Mouse (Mus musculus) neural tube, embryonic 13.5 days (tissue): ENCODE data around the gene Dqx1. TPM values are rescaled to one million over a fixed set of nuclear protein-coding genes. Genes with fewer than 3 reads are reported as not detected.

Experiments used
- ATAC-seq: fragments of 200-750 bp; cut with Nextera tagmentation; 2 replicates; pipeline ENCODE4 v1.8.0; 2017; ENCODE audit warnings: low read depth, mild to moderate bottlenecking, moderate TSS enrichment, moderate library complexity
- H3K27ac ChIP-seq: fragments of 300-500 bp; sonication (generic); replicated peaks from 2 replicates; pipeline ENCODE4 v1.5.1; 2015; ENCODE audit warnings: moderate library complexity, mild to moderate bottlenecking, inconsistent platforms
- H3K27me3 ChIP-seq: fragments of 300-500 bp; sonication (generic); 2 replicates; pipeline ENCODE4 v1.6.1; 2015; ENCODE audit warnings: mild to moderate bottlenecking, inconsistent platforms
- H3K36me3 ChIP-seq: fragments of 300-500 bp; sonication (generic); 2 replicates; pipeline ENCODE4 v1.6.1; 2015; ENCODE audit warnings: mild to moderate bottlenecking, inconsistent platforms
- H3K4me1 ChIP-seq: fragments of 300-500 bp; sonication (generic); replicated peaks from 2 replicates; pipeline ENCODE4 v1.6.1; 2015; ENCODE audit warnings: inconsistent platforms
- H3K4me2 ChIP-seq: fragments of 300-500 bp; sonication (generic); 2 replicates; pipeline ENCODE4 v1.6.1; 2015; ENCODE audit warnings: inconsistent platforms, mild to moderate bottlenecking, moderate library complexity
- H3K4me3 ChIP-seq: fragments of 300-500 bp; sonication (generic); 2 replicates; pipeline ENCODE4 v1.5.1; 2015; ENCODE audit warnings: mild to moderate bottlenecking, inconsistent platforms
- H3K9ac ChIP-seq: fragments of 300-500 bp; sonication (generic); 2 replicates; pipeline ENCODE4 v1.6.1; 2015; ENCODE audit warnings: moderate library complexity, mild to moderate bottlenecking, inconsistent platforms
- H3K9me3 ChIP-seq: fragments of 300-500 bp; sonication (generic); 2 replicates; pipeline ENCODE4 v1.6.1; 2016; ENCODE audit warnings: inconsistent platforms
- WGBS: fragments of 180-500 bp; shearing (Covaris S2); methylation state at CpG from one replicate; pipeline ENCODE4 v1.1.7; 2015; 5-methylcytosine and 5-hydroxymethylcytosine counted together
- polyA plus RNA-seq: library from polyadenylated mRNA; unstranded; fragments of >200 nt; fragmentation: Nextera tagmentation; extraction: Ambion mirVana; gene quantifications from 2 replicates; pipeline ENCODE4 v1.2.1, GENCODE M21; 2015

Gene Dqx1
- polyA plus RNA-seq, 1 experiment from 2014 or later = 1.0 TPM

DNA sequence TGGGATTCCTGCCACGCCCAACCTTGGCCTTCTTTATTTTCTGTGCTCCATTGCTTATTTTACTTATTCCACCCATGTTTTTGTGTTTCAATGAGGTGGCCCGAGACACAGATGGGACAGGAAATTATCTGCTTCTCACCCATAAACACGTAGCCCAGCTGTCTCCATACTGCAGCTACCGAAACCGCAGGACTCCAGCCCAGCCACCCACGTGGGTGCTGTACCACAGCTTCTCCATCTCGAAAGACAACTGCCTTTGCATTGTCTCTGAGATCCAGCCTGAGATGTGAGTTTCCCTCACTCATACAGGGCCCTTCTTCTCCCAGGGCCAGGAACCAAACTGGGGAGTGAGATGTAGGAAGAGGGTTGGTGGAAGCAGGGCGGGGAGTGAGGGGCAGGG is 8.4 kb downstream of the Dqx1 start:
- no peaks in the 10 kb centered on the region for H3K36me3 ChIP-seq
- no peak overlapping the region for H3K4me3 ChIP-seq
- no peak overlapping the region for H3K27ac ChIP-seq
- 49% methylated on average over 8 of the region's 8 CpGs for WGBS
- H3K9me3 ChIP-seq = no peaks in the 10 kb centered on the region
- H3K9ac ChIP-seq = no peak overlapping the region
- ATAC-seq = no peak
- H3K27me3 ChIP-seq = peaks cover 100% of the 10 kb centered on the region
- H3K4me2 ChIP-seq = no peak overlapping the region
- H3K4me1 ChIP-seq = peaks cover 19% of the 10 kb centered on the region

DNA sequence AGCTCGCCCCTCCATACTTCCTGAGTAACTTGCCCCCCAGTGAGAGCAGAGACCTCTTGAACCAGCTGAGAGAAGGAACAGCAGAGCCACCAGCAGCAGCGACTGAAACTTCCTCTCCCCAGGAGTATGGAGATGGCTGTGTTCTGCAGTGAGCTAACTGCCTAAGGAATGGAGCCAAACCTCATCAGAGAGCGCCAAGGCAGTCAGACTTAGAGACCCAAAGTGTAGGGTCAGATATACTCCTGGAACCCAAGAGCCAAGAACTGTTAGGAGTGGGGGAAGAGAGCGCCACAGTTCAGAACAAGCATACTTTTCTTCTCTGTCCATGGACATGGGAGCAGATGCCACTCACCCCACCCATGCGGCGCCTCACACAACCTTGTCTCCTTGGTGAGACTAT is 8.8 kb downstream of the Dqx1 start:
- Histone ChIP-seq H3K4me1 (peaks cover 23% of the 10 kb centered on the region), H3K27me3 (peaks cover 100% of the 10 kb centered on the region), H3K4me2 (no peak overlapping the region), H3K27ac (no peak overlapping the region), H3K36me3 (no peaks in the 10 kb centered on the region), H3K4me3 (no peak overlapping the region), H3K9ac (no peak overlapping the region), H3K9me3 (no peaks in the 10 kb centered on the region)
- 35% methylated on average over 6 of the region's 6 CpGs for WGBS
- no peak for ATAC-seq

DNA sequence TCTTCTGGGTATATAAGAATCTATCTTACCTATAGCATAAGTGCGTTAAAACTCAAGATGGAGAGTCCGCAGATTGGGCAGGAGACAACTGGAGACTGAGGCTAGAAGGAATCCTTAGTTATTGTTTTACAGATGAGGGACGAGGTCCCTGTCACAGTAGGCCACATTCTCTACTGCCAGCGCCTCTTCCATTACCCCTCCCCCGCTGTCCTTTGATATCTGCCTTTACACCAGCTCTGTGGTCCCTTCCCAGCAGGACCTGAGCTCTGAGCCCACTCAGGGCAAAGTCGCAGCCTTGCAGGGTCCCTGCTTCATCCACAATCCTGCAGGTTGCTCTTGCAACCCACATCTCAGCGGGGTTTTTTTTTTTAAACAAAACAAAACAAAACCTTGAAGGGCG is 10.6 kb downstream of the Dqx1 start:
- Histone ChIP-seq H3K27ac (no peak overlapping the region), H3K9me3 (no peaks in the 10 kb centered on the region), H3K9ac (peak overlapping the region; percentile 38; the same call in 1 of the 2 replicates), H3K4me2 (peak overlapping the region; percentile 43), H3K36me3 (no peaks in the 10 kb centered on the region), H3K4me3 (peak overlapping the region; percentile 31), H3K27me3 (peaks cover 100% of the 10 kb centered on the region), H3K4me1 (peaks cover 26% of the 10 kb centered on the region)
- WGBS = 5% methylated on average over 8 of the region's 8 CpGs
- ATAC-seq = no peak

DNA sequence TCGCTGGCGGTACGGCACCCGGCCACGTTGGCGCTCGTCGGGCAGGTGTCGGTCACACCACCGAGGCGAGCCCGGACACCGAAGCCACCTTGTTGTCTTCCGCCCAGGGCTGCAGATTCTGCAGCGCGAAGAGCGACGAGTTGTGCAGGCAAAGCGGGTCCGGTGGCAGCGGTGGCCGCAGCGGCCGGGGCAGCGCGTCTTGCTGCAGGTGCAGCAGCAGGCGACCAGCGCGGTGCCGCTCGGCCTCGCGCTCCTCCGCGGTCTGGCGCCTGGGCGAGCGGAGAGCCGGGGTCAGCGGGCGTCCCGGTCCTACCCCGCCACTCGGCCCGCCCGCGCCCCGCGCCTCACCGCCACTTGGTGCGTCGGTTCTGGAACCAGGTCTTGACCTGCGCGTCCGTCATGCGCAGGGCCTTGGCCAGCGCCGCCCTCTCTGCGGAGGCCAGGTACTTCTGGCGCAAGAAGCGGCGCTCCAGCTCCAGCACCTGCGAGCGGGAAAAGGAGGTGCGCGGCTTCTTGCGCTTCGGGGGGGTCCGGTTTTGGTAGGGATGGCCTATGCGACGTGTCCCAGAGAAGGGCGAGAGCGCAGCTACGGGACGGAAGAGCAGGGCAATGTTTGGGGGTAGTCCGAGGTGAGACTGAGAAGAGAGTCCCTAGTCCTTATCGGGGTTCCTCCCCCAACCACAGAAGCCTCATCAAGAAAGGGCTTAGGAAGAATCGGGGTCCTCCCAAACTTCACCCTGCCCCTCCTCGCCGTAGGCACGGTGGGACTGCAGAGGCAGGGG is 11.3 kb downstream of the Dqx1 start:
- Histone ChIP-seq H3K27me3 (peaks cover 99% of the 10 kb centered on the region), H3K4me3 (peak overlapping the region; percentile 31), H3K27ac (no peak overlapping the region), H3K9ac (peak overlapping the region; percentile 38; the same call in 1 of the 2 replicates), H3K9me3 (no peaks in the 10 kb centered on the region), H3K4me2 (peak overlapping the region; percentile 43), H3K36me3 (no peaks in the 10 kb centered on the region), H3K4me1 (peaks cover 26% of the 10 kb centered on the region)
- no peak for ATAC-seq
- under 1% methylated on average over 81 of the region's 81 CpGs for WGBS

DNA sequence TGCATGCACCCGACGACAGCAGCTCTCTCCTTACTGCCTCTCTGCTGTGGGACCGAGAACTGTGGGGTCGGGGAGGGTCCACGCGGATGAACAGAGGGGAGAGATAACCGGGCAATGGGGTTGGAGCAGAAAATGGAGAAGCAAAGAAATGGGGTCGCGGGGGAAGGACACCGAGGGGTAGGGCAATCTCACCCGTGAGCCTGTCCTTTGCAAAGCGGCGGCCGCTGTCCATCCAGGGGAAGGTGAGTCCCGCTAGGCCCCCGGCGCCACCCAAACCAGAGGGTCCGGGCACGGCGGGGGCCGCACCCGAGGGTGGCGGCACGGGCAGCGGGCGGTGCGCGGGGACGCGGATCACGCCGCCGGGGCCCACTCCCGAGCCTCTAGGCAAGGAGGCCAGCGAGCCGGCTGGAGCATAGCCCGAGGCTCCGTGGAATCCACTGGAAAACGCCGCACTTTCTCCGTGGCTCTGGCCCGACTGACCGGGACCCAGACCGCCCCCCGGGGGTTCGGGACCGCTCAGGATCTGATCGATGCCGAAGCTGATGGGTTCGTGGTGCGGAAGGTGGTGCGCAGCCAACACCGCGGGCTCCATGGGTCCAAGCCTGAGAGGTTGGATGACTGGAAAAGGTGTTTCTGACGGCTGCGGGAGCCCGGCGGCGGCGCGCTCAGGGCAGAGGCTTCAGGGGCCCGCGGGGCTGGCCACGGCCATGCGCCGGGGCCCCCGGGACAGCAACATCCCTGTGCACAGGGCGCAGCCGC is 12.0 kb downstream of the Dqx1 start:
- under 1% methylated on average over 69 of the region's 69 CpGs for WGBS
- H3K4me2 ChIP-seq = peak overlapping the region; percentile 43
- peak; percentile 4; the same call in 1 of the 2 replicates for ATAC-seq
- no peaks in the 10 kb centered on the region for H3K36me3 ChIP-seq
- H3K27ac ChIP-seq = no peak overlapping the region
- H3K4me1 ChIP-seq = peaks cover 26% of the 10 kb centered on the region
- H3K9ac ChIP-seq = peak overlapping the region; percentile 50
- peaks cover 99% of the 10 kb centered on the region for H3K27me3 ChIP-seq
- H3K4me3 ChIP-seq = peak overlapping the region; percentile 31
- no peaks in the 10 kb centered on the region for H3K9me3 ChIP-seq

DNA sequence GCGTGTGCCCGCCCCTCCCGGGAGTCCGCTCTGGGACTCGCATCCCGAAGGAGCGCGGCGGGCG is 12.4 kb downstream of the Dqx1 start, which contains the start of gene Tlx2:
Gene Tlx2 (minus strand): TSS at position 47 of the 64 bp plus-strand sequence.
- Histone ChIP-seq H3K36me3 (no peaks in the 10 kb centered on the region), H3K9ac (peak within 1 kb of the TSS; percentile 50), H3K4me2 (peak within 1 kb of the TSS; percentile 43), H3K4me3 (peak within 1 kb of the TSS; percentile 31), H3K27me3 (peaks cover 99% of the 10 kb centered on the region), H3K4me1 (peaks cover 26% of the 10 kb centered on the region), H3K9me3 (no peaks in the 10 kb centered on the region), H3K27ac (peak within 1 kb of the TSS; percentile 56)
- 0% methylated on average over 10 of the region's 10 CpGs for WGBS
- ATAC-seq = 0 out of 2 replicates have a peak, but pooled peaks have one; percentile 1

DNA sequence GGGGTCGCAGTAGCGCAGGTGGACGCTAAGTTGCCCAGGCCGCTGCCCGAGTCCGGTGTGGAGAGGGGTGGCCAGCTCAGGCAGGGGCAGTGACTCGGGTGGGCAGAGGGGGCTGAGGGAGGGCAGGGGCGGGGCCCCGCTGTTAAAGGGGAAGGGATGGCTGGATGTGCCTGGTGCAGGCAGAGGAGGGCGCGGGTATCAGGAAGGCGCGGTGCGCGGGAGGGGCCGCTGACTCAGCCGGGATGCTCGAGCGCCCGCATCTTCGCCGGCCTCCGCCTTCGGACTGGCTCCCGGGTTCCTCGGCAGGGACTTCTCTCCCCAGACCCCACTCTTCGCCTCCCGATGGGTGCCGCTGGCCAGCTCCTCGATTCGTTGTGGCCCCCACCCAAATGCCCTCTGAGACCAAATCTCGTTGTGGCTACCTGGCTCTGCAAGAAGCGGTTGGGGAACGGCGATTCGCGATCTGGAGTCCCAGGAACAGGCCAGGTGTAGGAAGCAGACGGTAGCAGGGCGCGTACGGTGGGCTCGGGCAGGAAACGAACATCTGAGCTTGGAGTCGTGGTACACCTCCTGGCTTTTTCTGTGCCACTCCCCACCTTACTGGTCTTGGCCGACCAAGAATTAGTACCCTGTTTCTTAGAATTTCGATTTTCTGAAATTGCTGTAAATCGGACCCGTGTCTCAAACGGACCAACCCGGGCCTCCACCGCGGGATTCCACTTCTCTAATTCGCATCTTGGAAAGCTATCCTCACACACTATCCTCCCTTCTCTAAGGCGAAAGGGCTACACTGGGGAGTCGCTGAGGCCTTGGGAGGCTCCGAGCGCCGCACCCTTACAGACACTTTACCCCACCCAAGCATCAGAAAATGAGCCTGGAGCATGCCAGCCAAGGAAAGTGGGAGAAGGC is 12.9 kb downstream of the Dqx1 start:
- Histone ChIP-seq H3K4me1 (peaks cover 26% of the 10 kb centered on the region), H3K27ac (peak overlapping the region; percentile 56), H3K27me3 (peaks cover 99% of the 10 kb centered on the region), H3K9ac (peak overlapping the region; percentile 50), H3K4me2 (peak overlapping the region; percentile 43), H3K36me3 (no peaks in the 10 kb centered on the region), H3K4me3 (peak overlapping the region; percentile 31), H3K9me3 (no peaks in the 10 kb centered on the region)
- under 1% methylated on average over 58 of the region's 58 CpGs for WGBS
- peak; percentile 44; the same call in 1 of the 2 replicates for ATAC-seq

DNA sequence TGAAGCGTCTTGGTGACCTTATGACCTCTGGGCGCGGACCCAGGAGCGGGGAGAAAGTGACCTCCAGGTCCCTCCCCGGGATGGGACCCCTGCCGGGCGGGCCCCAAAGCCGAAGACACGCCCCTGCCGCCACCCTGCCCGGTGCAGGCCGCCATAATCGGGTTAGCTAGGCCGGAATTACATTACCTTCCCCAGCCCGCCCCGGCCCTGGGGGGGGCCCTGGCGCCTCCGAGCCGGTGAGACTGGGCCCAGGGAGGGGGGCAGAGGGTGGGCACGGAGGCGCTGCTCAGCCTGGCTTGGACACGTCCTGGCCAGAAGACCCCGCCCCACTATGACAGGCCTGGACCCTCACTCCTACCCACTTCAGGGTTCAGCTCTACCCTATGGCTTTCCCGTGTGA is 13.6 kb downstream of the Dqx1 start:
- Histone ChIP-seq H3K4me3 (peak overlapping the region; percentile 31), H3K27ac (peak overlapping the region; percentile 56), H3K4me2 (peak overlapping the region; percentile 43), H3K4me1 (peaks cover 26% of the 10 kb centered on the region), H3K9ac (peak overlapping the region; percentile 50; the same call in 1 of the 2 replicates), H3K27me3 (peaks cover 99% of the 10 kb centered on the region), H3K36me3 (no peaks in the 10 kb centered on the region), H3K9me3 (no peaks in the 10 kb centered on the region)
- WGBS = 0% methylated on average over 24 of the region's 24 CpGs
- peak; percentile 55 for ATAC-seq

DNA sequence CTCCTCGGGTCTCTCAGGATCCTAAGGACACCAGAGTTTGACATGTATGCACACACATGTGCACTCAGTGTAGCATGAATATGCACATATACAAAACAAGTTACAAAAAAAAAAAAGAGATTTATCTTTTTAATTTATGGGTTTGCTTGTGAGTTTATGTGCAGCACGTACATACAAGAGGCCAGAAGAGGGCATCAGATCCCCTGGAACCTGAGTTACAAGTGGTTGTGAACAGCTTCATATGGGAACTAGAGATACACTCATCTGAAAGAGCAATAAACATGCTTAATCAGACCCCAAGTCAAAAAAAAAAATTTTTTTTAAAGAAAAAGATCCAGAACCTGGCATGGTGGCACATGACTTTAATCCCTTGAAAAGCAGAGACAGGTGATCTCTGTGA is 17.3 kb downstream of the Dqx1 start:
- no peak overlapping the region for H3K4me2 ChIP-seq
- H3K36me3 ChIP-seq = no peaks in the 10 kb centered on the region
- H3K9me3 ChIP-seq = no peaks in the 10 kb centered on the region
- H3K27me3 ChIP-seq = peaks cover 71% of the 10 kb centered on the region
- H3K4me3 ChIP-seq = no peak overlapping the region
- WGBS = 34% methylated on average over 2 of the region's 2 CpGs
- H3K9ac ChIP-seq = no peak overlapping the region
- peaks cover 35% of the 10 kb centered on the region for H3K4me1 ChIP-seq
- H3K27ac ChIP-seq = no peak overlapping the region
- ATAC-seq = no peak

DNA sequence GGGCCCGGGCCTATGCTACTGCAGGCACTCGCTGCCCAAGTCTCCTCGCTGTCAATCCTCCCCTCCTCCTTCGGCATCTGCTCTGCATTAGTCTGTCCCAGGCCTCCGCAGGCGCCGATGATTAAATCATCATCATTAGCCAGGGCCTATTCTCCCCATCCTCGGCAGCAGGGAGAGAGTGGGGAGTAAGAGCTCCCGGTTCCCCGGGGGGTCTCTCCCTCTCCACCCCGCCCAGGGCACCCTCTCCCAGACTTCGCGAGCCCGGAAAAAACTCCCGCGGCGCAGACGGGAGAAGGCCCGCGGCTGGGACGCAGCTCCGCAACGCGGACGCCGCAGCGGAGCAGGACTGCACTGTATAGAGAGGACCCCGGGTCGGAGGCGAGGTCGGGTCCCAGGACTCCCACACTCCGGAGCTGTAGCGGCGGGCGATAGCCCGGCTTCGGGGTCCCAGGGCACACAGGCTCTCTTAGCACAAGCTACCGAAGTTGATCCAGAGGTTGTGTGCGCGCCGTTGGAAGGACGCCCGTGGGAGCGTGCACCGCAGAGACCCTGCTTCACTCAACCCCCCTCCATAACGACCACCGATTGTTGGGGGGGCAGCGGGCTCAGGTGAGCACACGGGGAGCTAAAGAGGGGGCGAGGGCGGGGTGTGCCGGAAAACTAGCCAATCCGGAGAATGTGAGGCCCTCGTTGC is 20.1 kb downstream of the Dqx1 start, which contains the start of gene Pcgf1:
Gene Pcgf1 (plus strand): TSS at position 240 of the 694 bp plus-strand sequence.
- Histone ChIP-seq H3K9ac (peak within 1 kb of the TSS; percentile 83), H3K4me1 (peaks cover 21% of the 10 kb centered on the region), H3K36me3 (peaks cover 22% of the 10 kb centered on the region), H3K27ac (peak within 1 kb of the TSS; percentile 95), H3K4me3 (peak within 1 kb of the TSS; percentile 73), H3K9me3 (no peaks in the 10 kb centered on the region), H3K27me3 (peaks cover 55% of the 10 kb centered on the region), H3K4me2 (peak within 1 kb of the TSS; percentile 89)
- WGBS = under 1% methylated on average over 54 of the region's 54 CpGs
- peak; percentile 94 for ATAC-seq

DNA sequence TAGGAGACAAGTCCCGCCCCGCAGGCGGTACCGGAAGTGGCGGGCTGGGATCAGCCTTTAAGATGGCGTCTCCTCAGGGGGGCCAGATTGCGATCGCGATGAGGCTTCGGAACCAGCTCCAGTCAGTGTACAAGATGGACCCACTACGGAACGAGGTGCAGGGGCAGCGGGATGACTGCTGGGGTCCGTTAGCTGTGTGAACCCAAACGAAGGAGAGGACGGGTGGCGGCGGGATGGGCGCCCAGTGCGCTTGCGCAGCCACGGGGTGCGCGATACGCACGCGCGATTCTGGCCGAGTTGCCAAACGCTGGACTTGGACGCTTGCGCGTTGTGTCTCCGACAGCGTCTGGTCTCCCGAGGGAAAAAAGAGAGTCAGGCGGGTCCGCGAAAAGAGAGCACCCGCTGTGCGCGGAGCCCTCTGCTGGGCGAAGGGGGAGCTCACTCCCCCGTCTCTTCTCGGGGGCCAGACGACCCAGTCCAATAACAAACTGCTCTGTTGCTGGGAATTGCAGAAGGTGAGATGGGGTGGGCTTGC is 20.7 kb downstream of the Dqx1 start:
- Histone ChIP-seq H3K4me2 (peak overlapping the region; percentile 82), H3K4me3 (peak overlapping the region; percentile 73), H3K9ac (peak overlapping the region; percentile 83), H3K9me3 (no peaks in the 10 kb centered on the region), H3K4me1 (peaks cover 25% of the 10 kb centered on the region), H3K27ac (peak overlapping the region; percentile 95), H3K36me3 (peaks cover 22% of the 10 kb centered on the region), H3K27me3 (peaks cover 56% of the 10 kb centered on the region)
- ATAC-seq = peak; percentile 92
- WGBS = under 1% methylated on average over 46 of the region's 46 CpGs
